Mouse (Mus musculus): ENCODE data around the gene Hist1h2af. TPM values are rescaled to one million over a fixed set of nuclear protein-coding genes. Genes with fewer than 3 reads are reported as not detected.

The Hist1h2af gene
- polyA plus RNA-seq, 1 experiment from 2014 or later: 5.1 TPM

- Histone ChIP-seq H3K4me1 (ENCODE audit: control insufficient read depth, insufficient read depth, low read length) (peaks cover 4% of the 10 kb centered on the region), H3K36me3 (ENCODE audit: control insufficient read depth, insufficient read depth, low read length) (no peaks in the 10 kb centered on the region), H3K27ac (replicated peaks; ENCODE audit: low read depth, low read length) (no peak overlapping the region), H3K27me3 (ENCODE audit: control insufficient read depth, insufficient read depth, low read length) (no peaks in the 10 kb centered on the region), H3K4me3 (ENCODE audit: low read depth, low read length) (peak overlapping the region; percentile 33), H3K4me2 (ENCODE audit: low read depth, severe bottlenecking) (peak overlapping the region; percentile 24), H3K9ac (ENCODE audit: low read length) (peak overlapping the region; percentile 19; the same call in 1 of the 2 replicates), H3K9me3 (ENCODE audit: control insufficient read depth, low read length) (no peaks in the 10 kb centered on the region)
- under 1% methylated on average over 10 of the region's 10 CpGs for WGBS
- ATAC-seq (ENCODE audit: insufficient number of reproducible peaks, low FRiP score, low TSS enrichment, low read depth) (no peak), DNase-seq (ENCODE audit: low spot score) (peak; percentile 77)
These were observed 7.8 kb upstream of the Hist1h2af start for GRCm38 (mm10) chr13:23525901-23526300.

GRCm38 (mm10) chr13:23526312-23526711 is 7.4 kb upstream of the Hist1h2af start:
- peak overlapping the region; percentile 42 for H3K4me2 ChIP-seq (ENCODE audit: low read depth, severe bottlenecking)
- no peak for ATAC-seq (ENCODE audit: insufficient number of reproducible peaks, low FRiP score, low TSS enrichment, low read depth)
- H3K27ac ChIP-seq (replicated peaks; ENCODE audit: low read depth, low read length): no peak overlapping the region
- no peaks in the 10 kb centered on the region for H3K27me3 ChIP-seq (ENCODE audit: control insufficient read depth, insufficient read depth, low read length)
- H3K9ac ChIP-seq (ENCODE audit: low read length): peak overlapping the region; percentile 41; the same call in 1 of the 2 replicates
- H3K36me3 ChIP-seq (ENCODE audit: control insufficient read depth, insufficient read depth, low read length): no peaks in the 10 kb centered on the region
- H3K4me3 ChIP-seq (ENCODE audit: low read depth, low read length): peak overlapping the region; percentile 33
- WGBS: under 1% methylated on average over 17 of the region's 17 CpGs
- peak; percentile 97 for DNase-seq (ENCODE audit: low spot score)
- no peaks in the 10 kb centered on the region for H3K9me3 ChIP-seq (ENCODE audit: control insufficient read depth, low read length)
- peaks cover 4% of the 10 kb centered on the region for H3K4me1 ChIP-seq (ENCODE audit: control insufficient read depth, insufficient read depth, low read length)

GRCm38 (mm10) chr13:23529005-23529404 is 4.7 kb upstream of the Hist1h2af start:
- Histone ChIP-seq H3K9me3 (ENCODE audit: control insufficient read depth, low read length) (no peaks in the 10 kb centered on the region), H3K4me1 (ENCODE audit: control insufficient read depth, insufficient read depth, low read length) (peaks cover 7% of the 10 kb centered on the region), H3K4me3 (ENCODE audit: low read depth, low read length) (no peak overlapping the region), H3K36me3 (ENCODE audit: control insufficient read depth, insufficient read depth, low read length) (no peaks in the 10 kb centered on the region), H3K27me3 (ENCODE audit: control insufficient read depth, insufficient read depth, low read length) (no peaks in the 10 kb centered on the region), H3K9ac (ENCODE audit: low read length) (no peak overlapping the region), H3K27ac (replicated peaks; ENCODE audit: low read depth, low read length) (no peak overlapping the region), H3K4me2 (ENCODE audit: low read depth, severe bottlenecking) (peak overlapping the region; percentile 31)
- no peak for ATAC-seq (ENCODE audit: insufficient number of reproducible peaks, low FRiP score, low TSS enrichment, low read depth)
- 77% methylated on average over 5 of the region's 5 CpGs for WGBS
- peak; percentile 37 for DNase-seq (ENCODE audit: low spot score)

- WGBS: 31% methylated on average over 2 of the region's 2 CpGs
- Histone ChIP-seq H3K9me3 (ENCODE audit: control insufficient read depth, low read length) (no peaks in the 10 kb centered on the region), H3K4me2 (ENCODE audit: low read depth, severe bottlenecking) (peak overlapping the region; percentile 75), H3K4me1 (ENCODE audit: control insufficient read depth, insufficient read depth, low read length) (peaks cover 7% of the 10 kb centered on the region), H3K27me3 (ENCODE audit: control insufficient read depth, insufficient read depth, low read length) (no peaks in the 10 kb centered on the region), H3K4me3 (ENCODE audit: low read depth, low read length) (peak overlapping the region; percentile 53), H3K9ac (ENCODE audit: low read length) (peak overlapping the region; percentile 88), H3K36me3 (ENCODE audit: control insufficient read depth, insufficient read depth, low read length) (no peaks in the 10 kb centered on the region), H3K27ac (replicated peaks; ENCODE audit: low read depth, low read length) (peak overlapping the region; percentile 94; the same call in 1 of the 2 replicates)
- no peak for DNase-seq (ENCODE audit: low spot score)
- no peak for ATAC-seq (ENCODE audit: insufficient number of reproducible peaks, low FRiP score, low TSS enrichment, low read depth)
These were observed 4.1 kb upstream of the Hist1h2af start for GRCm38 (mm10) chr13:23529480-23530165.

- no peak for ATAC-seq (ENCODE audit: insufficient number of reproducible peaks, low FRiP score, low TSS enrichment, low read depth)
These were observed 3.4 kb upstream of the Hist1h2af start for GRCm38 (mm10) chr13:23530181-23530900.

GRCm38 (mm10) chr13:23530901-23531875 is 2.5 kb upstream of the Hist1h2af start, which contains the start of gene Hist1h4h:
Gene Hist1h4h, plus strand, starts transcription at chr13:23531050.
- Histone ChIP-seq H3K27ac (replicated peaks; ENCODE audit: low read depth, low read length) (peak within 1 kb of the TSS; percentile 94), H3K4me3 (ENCODE audit: low read depth, low read length) (peak within 1 kb of the TSS; percentile 53), H3K4me1 (ENCODE audit: control insufficient read depth, insufficient read depth, low read length) (peaks cover 7% of the 10 kb centered on the region), H3K27me3 (ENCODE audit: control insufficient read depth, insufficient read depth, low read length) (no peaks in the 10 kb centered on the region), H3K36me3 (ENCODE audit: control insufficient read depth, insufficient read depth, low read length) (no peaks in the 10 kb centered on the region), H3K4me2 (ENCODE audit: low read depth, severe bottlenecking) (peak within 1 kb of the TSS; percentile 75), H3K9me3 (ENCODE audit: control insufficient read depth, low read length) (no peaks in the 10 kb centered on the region), H3K9ac (ENCODE audit: low read length) (peak within 1 kb of the TSS; percentile 88)
- peak; percentile 99 for DNase-seq (ENCODE audit: low spot score)
- ATAC-seq (ENCODE audit: insufficient number of reproducible peaks, low FRiP score, low TSS enrichment, low read depth): peak; percentile 75
- WGBS: under 1% methylated on average over 54 of the region's 70 CpGs

More at GRCm38 (mm10) chr13:23530181-23530900, 3.4 kb upstream of the Hist1h2af start:
- Histone ChIP-seq H3K9me3 (ENCODE audit: control insufficient read depth, low read length) (no peaks in the 10 kb centered on the region), H3K27me3 (ENCODE audit: control insufficient read depth, insufficient read depth, low read length) (no peaks in the 10 kb centered on the region), H3K9ac (ENCODE audit: low read length) (peak overlapping the region; percentile 88), H3K4me3 (ENCODE audit: low read depth, low read length) (peak overlapping the region; percentile 53), H3K4me1 (ENCODE audit: control insufficient read depth, insufficient read depth, low read length) (peaks cover 7% of the 10 kb centered on the region), H3K4me2 (ENCODE audit: low read depth, severe bottlenecking) (peak overlapping the region; percentile 75), H3K36me3 (ENCODE audit: control insufficient read depth, insufficient read depth, low read length) (no peaks in the 10 kb centered on the region), H3K27ac (replicated peaks; ENCODE audit: low read depth, low read length) (peak overlapping the region; percentile 94)
- WGBS: under 1% methylated on average over 20 of the region's 20 CpGs
- DNase-seq (ENCODE audit: low spot score): peak; percentile 77

GRCm38 (mm10) chr13:23532262-23533075 is 1.2 kb upstream of the Hist1h2af start:
- peak; percentile 68 for DNase-seq (ENCODE audit: low spot score)

More at GRCm38 (mm10) chr13:23532262-23533075, 1.2 kb upstream of the Hist1h2af start:
- no peak for ATAC-seq (ENCODE audit: insufficient number of reproducible peaks, low FRiP score, low TSS enrichment, low read depth)
- peak overlapping the region; percentile 75 for H3K4me2 ChIP-seq (ENCODE audit: low read depth, severe bottlenecking)
- no peaks in the 10 kb centered on the region for H3K9me3 ChIP-seq (ENCODE audit: control insufficient read depth, low read length)
- H3K36me3 ChIP-seq (ENCODE audit: control insufficient read depth, insufficient read depth, low read length): no peaks in the 10 kb centered on the region
- H3K27ac ChIP-seq (replicated peaks; ENCODE audit: low read depth, low read length): peak overlapping the region; percentile 94
- peaks cover 15% of the 10 kb centered on the region for H3K4me1 ChIP-seq (ENCODE audit: control insufficient read depth, insufficient read depth, low read length)
- H3K27me3 ChIP-seq (ENCODE audit: control insufficient read depth, insufficient read depth, low read length): no peaks in the 10 kb centered on the region
- peak overlapping the region; percentile 88 for H3K9ac ChIP-seq (ENCODE audit: low read length)
- H3K4me3 ChIP-seq (ENCODE audit: low read depth, low read length): peak overlapping the region; percentile 53
- 27% methylated on average over 9 of the region's 9 CpGs for WGBS
